Mouse (Mus musculus) testis, postnatal 10 days (tissue): ENCODE results near the gene Cdca5.
"Not testable (repeated sequence)": the region's sequence is repeated elsewhere in the genome, so short reads cannot be mapped to it uniquely, and the experiment has no call there.

Experiments used
- DNase-seq: peaks from one replicate; pipeline ENCODE4 v3.0.0; 2021; ENCODE audit warnings: low spot score

Gene Cdca5

GRCm38 (mm10) chr19:6084478-6085248, at the start of gene Cdca5, which contains the start of gene Zfpl1:
Cdca5 (plus strand) TSS chr19:6084983.
Zfpl1 (minus strand) TSS chr19:6084956.
- DNase-seq = peak; percentile 95

GRCm38 (mm10) chr19:6035966-6036585, 48.7 kb upstream of the Cdca5 start:
- DNase-seq = no peak

GRCm38 (mm10) chr19:6037695-6038094, 47.1 kb upstream of the Cdca5 start:
- no peak for DNase-seq

- DNase-seq = no peak
These were observed 46.5 kb upstream of the Cdca5 start for GRCm38 (mm10) chr19:6038326-6038725.

GRCm38 (mm10) chr19:6040002-6040401, 44.8 kb upstream of the Cdca5 start:
- DNase-seq = no peak

- DNase-seq = no peak
These were observed 42.5 kb upstream of the Cdca5 start for GRCm38 (mm10) chr19:6042293-6042692.

- DNase-seq = not testable (repeated sequence)
These were observed 40.7 kb upstream of the Cdca5 start for GRCm38 (mm10) chr19:6044102-6044501.

- DNase-seq = no peak
These were observed 39.2 kb upstream of the Cdca5 start for GRCm38 (mm10) chr19:6045366-6046293.

- peak; percentile 89 for DNase-seq
These were observed 38.3 kb upstream of the Cdca5 start, which contains the start of gene Syvn1 for GRCm38 (mm10) chr19:6046294-6047153. Syvn1 (plus strand) TSS chr19:6046576.

GRCm38 (mm10) chr19:6047154-6047898, 37.5 kb upstream of the Cdca5 start:
- DNase-seq = no peak

- no peak for DNase-seq
These were observed 37.0 kb upstream of the Cdca5 start for GRCm38 (mm10) chr19:6047899-6048166.

- no peak for DNase-seq
These were observed 35.9 kb upstream of the Cdca5 start for GRCm38 (mm10) chr19:6048681-6049410.

GRCm38 (mm10) chr19:6052516-6052915, 32.3 kb upstream of the Cdca5 start:
- no peak for DNase-seq

GRCm38 (mm10) chr19:6054296-6054695, 30.5 kb upstream of the Cdca5 start:
- no peak for DNase-seq

- DNase-seq = no peak
These were observed 28.1 kb upstream of the Cdca5 start for GRCm38 (mm10) chr19:6056696-6057095.

- DNase-seq = peak; percentile 100
These were observed 27.3 kb upstream of the Cdca5 start, which contains the start of the genes Mrpl49 and Fau for GRCm38 (mm10) chr19:6057313-6058096. Mrpl49 (minus strand) TSS chr19:6057785. Fau (plus strand) TSS chr19:6057844.

GRCm38 (mm10) chr19:6058513-6058912, 26.3 kb upstream of the Cdca5 start:
- DNase-seq = no peak

GRCm38 (mm10) chr19:6058966-6059365, 25.8 kb upstream of the Cdca5 start:
- DNase-seq = no peak

- DNase-seq = peak; percentile 94
These were observed 23.7 kb upstream of the Cdca5 start, which contains the start of gene Znhit2 for GRCm38 (mm10) chr19:6061021-6061533. Znhit2 (plus strand) TSS chr19:6061192.
